Mouse (Mus musculus) right cerebral cortex, postnatal 4 days (tissue): ENCODE measurements around the gene Hist1h2bb.

Experiments used
- DNase-seq: peaks from one replicate; pipeline ENCODE4 v3.0.0-alpha.2; 2022

Hist1h2bb gene

DNA sequence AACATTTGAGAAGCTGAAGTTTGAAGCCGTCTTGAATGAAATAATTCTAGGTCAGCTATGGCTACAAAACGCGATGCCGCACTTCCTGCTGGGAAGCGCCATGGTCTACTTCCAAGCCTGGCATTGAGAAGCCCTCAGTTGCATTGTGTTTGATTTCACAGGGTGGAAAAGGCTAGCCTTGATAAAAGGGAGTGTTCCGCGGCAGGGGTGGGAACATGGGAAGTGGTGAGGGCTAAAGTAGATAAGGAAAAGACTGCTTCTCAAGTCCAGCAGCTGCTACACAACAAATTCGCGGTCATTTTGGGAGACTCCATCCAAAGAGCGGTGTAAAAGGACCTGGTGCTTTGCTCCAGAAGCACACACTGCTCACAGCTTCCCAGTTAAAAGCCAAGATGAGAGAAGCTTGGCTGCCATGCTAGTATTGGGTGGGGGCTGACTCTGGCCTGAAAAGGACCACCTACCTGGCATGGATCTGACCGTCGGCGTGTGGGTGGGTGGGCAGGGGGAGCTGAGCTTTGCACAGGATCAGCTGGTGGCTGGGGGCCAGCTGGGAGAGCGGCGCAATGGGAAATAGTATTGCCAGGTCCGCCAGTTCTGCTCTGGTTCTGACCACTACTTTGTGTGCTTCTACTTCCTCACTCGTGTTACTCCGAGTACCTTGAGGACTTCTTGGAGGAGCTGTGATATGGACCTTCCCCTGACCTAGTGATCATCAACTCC, 17.9 kb upstream of the Hist1h2bb start:
- no peak for DNase-seq

DNA sequence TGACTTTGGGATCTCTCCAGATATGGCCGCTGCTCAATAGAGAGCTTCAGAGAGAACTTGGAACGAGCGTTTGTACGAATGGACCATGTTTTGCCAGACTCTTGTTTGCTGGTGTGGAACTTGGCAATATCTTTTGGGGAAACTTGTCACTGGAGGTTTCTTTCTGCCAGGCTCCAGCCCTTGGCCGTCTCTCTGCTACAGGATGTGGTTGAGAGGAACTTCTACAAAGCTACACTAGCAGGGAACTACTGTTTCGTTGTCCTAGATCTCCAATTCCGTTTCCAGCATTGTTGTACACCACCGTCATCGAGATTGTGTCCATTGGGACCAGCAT, 17.4 kb upstream of the Hist1h2bb start:
- no peak for DNase-seq

DNA sequence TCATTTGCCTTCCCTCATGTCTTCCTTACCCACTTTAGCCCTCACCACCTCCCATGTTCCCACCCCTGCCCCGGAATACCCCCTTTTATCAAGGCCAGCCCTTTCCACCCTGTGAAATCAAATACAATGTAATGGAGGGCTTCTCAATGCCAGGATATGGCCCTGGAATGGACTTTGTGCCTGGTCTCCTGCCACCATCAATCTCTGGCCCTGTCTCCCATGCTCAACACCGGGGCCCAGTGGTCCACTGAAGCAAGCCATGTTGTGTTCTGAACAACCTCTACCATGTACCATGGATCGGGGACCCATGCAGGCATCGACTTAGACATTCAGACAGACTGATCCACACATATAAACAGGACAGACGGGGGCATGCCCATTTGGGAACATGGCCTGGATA, 16.8 kb upstream of the Hist1h2bb start:
- no peak for DNase-seq

DNA sequence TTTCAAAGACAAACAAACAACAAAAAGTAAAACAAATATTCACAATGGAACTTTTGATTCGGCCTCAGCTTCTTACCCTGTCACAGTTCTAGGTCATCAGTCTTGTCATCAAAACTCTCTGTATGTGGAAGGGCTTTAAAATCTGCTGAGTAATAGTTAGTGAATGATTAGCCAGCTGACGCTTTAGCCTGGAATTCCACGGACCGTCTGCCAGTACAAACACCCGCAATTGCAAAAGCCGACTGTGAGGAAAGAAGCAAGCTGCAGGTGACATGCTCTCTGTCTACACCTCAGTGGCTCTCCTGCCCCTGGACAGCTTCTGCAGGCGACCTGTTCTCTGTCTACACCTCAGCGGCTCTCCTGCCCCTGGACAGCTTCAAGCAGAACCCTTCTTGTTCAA, 16.1 kb upstream of the Hist1h2bb start:
- DNase-seq, result no peak

DNA sequence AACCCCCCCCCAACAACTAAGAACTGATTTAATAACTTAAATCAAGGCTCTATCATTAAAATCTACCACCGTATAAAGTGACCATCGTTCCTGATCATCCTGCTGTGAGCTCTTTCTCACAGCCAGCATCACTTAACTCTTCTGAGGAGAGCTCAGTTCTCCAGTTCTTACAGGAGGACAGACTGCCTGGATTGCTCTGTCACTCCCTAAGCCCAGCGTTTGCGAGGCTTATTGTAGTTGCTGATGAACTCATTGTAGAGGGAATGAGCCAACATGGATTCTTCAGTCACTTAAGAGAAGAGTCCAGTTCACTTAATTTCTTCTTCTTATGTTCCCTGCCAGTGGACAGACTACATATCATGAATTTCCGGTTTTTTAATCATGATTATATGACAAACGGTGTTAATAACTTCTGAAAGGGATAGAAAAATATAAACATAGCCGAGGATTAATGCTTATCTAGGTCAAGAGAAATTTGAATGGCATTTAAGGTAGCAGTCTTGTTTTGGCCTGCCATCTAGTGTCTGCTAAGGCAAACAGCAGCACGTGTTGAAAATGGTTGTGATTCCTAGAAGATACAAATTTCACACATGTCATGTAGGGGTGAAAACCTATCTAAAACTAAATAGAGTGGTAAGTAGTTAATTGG, 14.3 kb upstream of the Hist1h2bb start:
- DNase-seq, result no peak

DNA sequence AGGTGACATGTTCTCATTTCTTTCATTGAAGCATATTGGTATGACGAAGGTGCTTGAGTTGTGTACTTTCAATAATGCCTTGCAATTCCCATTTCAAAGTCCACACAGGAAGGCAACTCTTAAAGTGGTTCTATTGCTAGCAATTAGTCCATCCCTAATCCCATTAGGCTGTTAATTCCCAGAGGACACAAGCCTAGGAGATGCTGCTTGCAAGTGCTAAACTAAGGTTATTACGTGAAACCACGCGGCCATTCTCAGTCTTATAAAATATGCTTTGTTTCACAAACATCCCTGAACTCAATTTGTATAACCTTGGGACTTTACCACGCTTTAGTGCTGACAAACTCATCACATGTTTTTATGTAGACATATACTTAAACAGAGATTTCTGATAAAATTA, 9.4 kb upstream of the Hist1h2bb start:
- DNase-seq, result no peak

DNA sequence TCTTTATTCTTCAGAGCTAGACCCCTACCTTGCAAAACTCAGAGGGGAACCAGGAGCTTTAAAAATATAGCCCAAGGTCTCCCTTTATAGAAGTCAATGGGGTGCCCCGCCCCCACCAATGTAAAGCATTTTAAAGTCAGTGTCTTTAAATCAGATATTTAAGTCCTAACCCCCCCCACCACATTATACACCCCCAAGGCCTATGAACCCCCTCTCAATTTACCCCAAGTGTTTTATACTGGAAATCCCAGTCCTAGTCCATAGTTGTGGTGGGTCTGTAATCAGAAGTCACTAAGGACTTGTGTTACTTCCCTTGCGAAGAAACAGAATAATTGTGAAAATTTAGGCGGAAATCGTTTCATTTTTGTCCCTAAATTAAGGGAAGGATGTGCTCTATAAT, 8.5 kb upstream of the Hist1h2bb start:
- no peak for DNase-seq

DNA sequence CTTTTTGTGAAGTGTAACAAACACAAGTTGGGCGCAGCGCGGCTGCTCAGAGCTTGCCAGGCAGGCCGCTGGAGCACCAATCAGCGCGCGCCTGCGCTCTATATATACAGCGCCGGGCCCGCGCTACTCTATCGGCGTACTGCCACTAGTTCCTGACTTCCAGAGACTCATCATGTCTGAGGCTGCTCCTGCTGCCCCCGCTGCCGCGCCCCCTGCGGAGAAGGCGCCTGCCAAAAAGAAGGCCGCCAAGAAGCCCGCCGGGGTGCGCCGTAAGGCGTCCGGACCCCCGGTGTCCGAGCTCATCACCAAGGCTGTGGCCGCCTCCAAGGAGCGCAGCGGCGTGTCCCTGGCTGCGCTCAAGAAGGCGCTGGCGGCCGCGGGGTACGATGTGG, 7.9 kb upstream of the Hist1h2bb start, which contains the start of gene Hist1h1c:
TSS of gene Hist1h1c (plus strand) at position 132 of the 392 bp plus-strand sequence.
- DNase-seq, result peak; percentile 84

DNA sequence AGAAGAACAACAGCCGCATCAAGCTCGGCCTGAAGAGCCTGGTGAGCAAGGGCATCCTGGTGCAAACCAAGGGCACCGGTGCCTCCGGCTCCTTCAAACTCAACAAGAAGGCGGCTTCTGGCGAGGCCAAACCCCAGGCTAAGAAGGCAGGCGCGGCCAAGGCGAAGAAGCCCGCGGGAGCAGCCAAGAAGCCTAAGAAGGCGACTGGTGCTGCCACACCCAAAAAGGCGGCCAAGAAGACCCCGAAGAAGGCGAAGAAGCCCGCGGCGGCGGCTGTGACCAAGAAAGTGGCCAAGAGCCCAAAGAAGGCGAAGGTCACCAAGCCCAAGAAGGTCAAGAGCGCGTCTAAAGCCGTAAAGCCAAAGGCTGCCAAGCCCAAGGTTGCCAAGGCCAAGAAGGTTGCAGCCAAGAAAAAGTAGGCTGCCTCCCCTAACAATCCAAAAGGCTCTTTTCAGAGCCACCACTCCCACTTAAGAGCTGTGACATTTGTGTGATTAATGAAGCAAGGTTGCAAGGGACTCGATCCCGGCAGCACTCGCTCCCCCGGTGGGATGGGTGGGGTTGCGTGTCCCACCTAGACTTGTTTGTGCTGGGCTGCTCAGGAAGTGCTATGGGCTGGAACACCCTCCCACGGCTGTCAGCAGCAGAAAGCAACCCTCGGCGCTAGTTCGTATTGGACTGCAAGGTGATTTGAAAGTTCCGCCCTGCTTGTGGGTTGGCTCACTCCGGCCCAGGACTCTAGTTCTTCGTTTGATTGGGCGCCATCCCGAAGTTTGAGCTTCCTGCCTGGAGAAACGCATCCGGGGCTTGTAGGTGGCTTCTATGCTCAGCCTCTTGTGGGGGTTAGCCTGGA, 7.2 kb upstream of the Hist1h2bb start:
- peak; percentile 83 for DNase-seq

DNA sequence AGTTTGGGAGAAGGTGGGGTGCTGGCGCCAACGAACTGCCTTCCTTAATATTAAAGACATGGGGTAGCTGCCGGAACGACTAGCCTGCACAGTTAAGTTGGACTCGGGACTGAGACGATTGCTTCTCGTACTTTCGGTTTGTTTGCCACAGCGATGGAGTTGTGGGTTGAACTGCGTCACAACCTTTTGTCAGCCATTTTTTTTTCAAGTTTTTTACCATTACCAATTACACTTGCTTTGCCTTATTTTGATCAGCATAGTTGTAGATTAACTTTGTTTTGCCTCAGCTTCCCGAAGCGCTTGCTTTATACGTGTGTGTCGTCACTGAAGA, 6.6 kb upstream of the Hist1h2bb start:
- DNase-seq, result no peak

DNA sequence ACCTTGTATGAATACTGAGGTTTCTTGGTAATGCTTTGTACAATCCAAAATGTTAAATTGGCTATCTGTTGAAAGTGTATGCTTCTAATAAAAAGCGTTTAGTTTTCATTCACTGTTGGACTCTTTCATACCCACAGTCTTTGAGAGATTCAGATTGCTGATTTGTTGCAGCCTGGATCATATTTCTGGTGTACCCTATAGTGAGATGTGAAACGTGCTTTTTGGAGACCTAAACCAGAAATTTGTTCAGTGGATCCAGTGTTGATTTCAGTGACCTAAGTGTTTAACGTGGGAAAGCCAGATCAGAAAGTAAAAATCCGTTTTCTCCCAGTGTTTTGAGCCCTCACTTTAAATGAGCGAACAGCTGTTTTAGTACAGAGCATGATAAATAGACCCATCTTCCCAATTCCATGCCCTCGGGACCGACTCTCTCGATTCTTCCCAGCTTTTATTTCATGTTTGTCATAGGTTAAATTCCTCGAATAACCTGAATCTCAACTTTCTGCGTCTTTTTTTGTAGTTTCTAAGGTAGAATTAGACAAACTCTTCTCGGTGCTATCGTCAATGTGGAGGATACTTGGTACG, 6.2 kb upstream of the Hist1h2bb start:
- no peak for DNase-seq

DNA sequence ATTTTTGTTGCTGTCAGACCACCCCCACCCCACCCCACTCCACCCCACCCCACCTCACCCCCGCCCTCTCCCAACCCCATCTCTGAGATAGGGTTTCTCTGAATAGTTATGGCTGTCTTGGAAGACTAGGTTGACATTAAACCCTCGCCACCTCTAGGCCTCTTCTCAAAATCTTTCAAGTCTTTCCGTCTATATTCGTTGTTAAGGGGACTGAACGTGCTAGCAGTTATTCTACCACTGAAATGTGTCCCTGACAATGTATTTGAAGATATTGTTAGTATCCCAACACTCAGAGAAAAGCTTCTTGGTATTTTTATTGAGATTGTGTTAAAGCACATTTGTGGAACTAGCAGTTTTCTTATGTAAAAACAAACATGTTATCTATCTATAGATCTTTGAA, 5.6 kb upstream of the Hist1h2bb start:
- DNase-seq, result no peak

DNA sequence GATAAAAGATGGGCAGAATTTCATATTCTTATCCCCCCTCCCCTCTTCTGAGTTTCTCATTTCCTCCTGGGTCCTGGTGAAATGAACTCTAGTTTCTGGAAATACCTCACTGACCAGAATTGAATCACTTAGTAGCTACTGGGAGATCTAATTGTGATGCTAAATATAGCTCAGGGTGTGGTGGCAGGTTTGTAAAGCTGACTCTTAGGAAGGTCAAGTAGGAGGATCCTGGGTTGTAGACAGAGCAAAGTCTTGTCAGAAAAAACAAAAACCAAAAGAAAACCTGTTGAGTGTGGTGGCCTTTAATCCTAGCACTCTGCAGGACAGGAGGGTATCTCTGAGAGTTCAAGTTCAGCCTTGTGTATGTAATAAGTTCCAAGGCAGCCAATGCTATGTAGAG, 4.5 kb upstream of the Hist1h2bb start:
- no peak for DNase-seq

DNA sequence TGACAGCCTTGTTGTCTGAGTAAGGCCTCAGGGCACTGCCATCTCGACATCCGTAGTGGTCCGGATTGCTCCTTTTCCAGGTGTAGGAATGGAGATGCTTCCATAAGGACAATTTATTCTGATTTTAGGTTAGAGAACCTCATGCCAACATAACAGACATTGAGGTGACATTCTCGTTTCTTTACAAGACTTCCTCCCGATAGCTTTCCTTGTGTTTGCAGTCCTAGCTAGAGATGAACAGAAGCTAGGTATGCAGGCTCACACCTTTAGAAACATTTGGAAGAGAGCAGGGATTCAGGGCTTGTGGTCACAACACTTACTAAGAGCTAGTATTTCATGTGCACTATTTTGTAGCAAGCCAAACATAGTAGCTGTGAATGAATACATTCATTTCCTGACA, 3.3 kb upstream of the Hist1h2bb start:
- no peak for DNase-seq

DNA sequence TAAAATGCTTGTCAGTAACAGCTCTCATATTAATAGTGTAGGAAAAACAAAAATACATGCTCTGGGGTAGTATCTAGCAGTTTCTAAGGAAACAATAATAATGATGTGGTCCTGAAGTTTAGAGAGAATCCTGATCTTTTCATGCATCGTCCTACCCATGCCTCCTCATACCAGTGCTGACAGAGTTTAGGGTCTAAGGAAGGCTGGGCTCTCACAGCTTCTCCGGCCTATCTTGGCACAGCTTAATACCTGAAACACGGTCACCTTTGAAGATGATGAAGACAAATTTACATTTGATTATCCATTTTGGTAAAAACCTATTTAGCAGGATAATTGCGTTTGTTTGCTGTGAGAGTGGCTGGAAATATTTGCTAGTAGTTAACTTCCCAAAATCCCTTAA, 2.6 kb upstream of the Hist1h2bb start:
- no peak for DNase-seq

DNA sequence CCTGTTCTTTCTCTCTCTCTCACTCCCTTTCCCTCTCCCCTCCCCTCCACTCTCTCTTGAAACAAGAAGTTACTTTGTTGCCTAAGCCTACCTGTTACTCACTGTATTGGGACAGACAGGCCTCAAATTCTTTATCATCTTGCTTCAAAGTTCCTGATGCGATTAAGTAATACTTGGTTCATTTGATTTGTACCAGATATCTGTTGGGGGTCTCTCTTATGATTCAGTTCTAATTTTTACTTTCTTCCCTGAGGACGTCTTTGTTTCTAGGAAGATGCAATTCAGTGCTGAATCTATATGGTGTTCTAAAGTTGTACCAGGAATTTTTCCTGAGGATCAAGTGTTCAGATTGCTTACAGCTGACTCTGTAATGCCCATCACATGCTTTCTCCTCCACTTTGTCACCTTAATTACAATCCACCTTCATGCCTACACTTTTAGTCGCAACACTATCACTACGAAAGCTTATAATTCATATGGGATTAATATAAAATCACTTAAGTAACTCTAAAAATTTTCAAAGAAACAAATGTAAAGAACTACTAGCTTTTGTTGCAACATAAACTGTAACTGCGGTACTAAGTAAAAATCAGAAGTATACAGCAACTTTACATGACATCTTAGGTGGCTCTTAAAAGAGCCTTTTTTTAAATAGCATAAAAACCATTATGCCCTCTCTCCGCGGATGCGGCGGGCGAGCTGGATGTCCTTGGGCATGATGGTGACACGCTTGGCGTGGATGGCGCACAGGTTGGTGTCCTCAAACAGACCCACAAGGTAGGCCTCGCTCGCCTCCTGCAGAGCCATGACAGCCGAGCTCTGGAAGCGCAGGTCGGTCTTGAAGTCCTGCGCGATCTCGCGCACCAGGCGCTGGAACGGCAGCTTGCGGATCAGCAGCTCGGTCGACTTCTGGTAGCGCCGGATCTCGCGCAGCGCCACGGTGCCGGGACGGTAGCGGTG, 1.8 kb upstream of the Hist1h2bb start:
- no peak for DNase-seq

DNA sequence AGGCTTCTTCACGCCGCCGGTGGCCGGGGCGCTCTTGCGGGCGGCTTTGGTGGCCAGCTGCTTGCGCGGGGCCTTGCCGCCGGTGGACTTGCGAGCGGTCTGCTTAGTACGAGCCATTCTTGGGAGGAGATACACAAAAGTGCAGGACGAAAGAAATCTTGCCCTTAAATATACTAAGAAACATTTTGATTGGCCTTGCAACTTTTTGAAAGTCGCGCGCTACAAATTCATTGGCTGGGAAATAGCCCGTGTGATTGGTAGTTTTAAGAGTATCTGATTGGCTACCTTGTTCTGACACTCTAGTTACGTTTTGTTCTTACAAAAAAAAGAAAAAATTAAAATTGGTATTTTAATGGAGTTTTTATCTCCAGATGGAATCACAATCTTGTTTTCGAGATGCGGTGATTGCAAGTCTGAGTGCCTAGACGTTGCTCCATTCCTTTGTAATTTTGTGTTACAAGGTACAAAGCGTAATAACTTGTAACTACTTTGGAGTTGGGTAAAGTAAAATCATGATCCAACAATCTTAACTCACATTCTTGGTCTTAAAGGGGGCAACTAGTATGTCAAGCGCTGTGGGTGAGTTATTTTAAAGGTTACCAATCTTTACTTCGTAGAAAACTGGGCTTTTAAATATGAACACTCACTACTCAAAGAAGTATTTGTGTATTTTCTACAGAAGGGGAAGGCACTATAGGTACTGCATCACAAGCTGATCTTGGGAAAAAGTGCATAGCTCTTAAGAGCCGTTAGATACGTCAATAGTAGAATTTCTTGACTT, 963 bp upstream of the Hist1h2bb start, which contains the start of gene Hist1h3c:
TSS of gene Hist1h3c (minus strand) at position 222 of the 781 bp plus-strand sequence.
- DNase-seq, result peak; percentile 87

DNA sequence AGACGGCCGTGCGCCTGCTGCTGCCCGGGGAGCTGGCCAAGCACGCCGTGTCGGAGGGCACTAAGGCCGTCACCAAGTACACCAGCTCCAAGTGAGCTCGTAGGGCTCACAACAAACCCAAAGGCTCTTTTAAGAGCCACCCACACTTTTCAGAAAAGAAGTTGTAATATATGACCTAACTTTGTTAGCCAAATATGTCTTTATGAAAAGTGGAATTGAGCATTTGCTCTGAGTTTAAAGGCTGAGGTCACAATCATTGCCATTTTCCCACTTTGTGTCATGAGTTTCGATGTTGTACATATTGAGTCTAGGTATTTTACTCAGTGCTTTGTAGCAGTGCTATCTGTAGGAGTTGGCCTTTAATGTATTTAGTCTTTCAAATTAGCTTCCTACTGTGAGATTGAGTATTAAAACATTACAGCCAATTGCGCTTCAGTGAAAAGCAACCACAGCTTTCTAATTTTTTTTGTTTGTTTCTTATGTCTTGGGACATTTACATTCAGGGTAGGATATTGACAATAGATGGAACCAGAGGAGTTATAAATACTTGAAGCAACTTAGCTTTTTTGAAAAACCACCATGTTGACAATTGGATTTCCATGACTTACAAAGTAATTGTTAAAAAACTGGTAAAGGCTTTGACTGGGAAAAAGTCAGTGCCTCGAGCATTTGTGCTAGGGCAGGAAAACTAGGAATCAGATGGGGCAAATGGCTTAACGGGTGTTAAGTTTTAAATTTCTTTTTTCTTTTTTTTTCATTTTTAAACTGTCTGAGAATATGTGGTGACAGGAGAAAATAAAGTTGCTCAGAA, 752 bp downstream of the Hist1h2bb start:
- no peak for DNase-seq

DNA sequence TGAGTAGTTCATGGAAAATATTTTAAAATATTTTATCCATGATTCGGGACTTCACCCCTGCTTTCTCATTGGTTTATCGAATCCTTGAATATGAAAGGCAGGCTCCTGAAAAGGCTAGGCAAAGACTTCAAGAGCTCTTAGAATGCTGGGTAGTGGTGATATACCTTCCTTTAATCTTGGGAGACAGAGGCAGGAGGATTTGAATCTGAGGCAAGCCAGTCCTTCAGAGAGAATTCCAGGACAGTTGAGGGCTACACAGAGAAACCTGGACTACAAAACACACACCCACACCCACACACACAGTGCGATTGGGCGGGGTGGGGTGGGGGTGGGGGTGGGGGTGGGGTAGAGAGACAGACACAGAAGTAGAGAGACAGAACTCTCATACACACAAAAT, 1.4 kb downstream of the Hist1h2bb start:
- no peak for DNase-seq

DNA sequence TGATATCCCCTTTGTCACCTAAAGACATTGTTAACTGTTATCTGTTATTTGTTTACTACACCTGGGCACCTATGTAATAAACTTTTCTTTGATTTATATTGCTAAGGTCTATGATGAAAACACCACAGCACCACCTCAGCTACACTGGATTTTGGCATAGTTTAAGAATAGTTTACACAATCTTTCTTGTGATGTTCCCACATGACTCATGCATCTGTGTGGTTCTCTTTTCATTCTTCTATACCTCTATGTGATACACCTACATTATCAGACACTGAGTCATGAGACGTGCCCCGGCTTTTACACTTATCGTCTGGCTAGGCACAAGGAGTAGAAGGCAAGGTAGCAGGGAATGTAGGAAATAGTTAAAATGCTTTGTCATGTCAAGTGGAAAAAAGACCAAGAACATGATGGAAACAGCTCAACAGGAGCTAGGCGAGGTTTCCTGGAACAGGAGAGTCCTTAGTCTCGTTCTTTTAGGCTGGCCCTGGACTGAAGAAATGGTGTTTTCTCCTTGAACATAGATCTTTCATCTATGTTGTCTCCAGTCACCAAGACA, 3.1 kb downstream of the Hist1h2bb start:
- no peak for DNase-seq
